Mouse (Mus musculus) forebrain, embryonic 12.5 days (tissue): ENCODE results near the gene Kmt2c. TPM values are rescaled to one million over a fixed set of nuclear protein-coding genes. Genes with fewer than 3 reads are reported as not detected.

ENCODE experiments used
- ATAC-seq: fragments of 200-750 bp; cut with Nextera tagmentation; 2 replicates; pipeline ENCODE4 v1.8.0; 2017; ENCODE audit warnings: moderate TSS enrichment; ENCODE audit not compliant: low FRiP score
- H3K27ac ChIP-seq: fragments of 300-500 bp; sonication (generic); 2 replicates; pipeline ENCODE4 v1.5.1; 2016; ENCODE audit warnings: mild to moderate bottlenecking
- H3K27me3 ChIP-seq: fragments of 300-500 bp; sonication (generic); 2 replicates; pipeline ENCODE4 v1.6.1; 2016; ENCODE audit warnings: mild to moderate bottlenecking
- H3K36me3 ChIP-seq: fragments of 300-500 bp; sonication (generic); replicated peaks from 2 replicates; pipeline ENCODE4 v1.6.1; 2016; ENCODE audit warnings: mild to moderate bottlenecking
- H3K4me1 ChIP-seq: fragments of 300-500 bp; sonication (generic); 2 replicates; pipeline ENCODE4 v1.6.1; 2016
- H3K4me2 ChIP-seq: fragments of 300-500 bp; sonication (generic); 2 replicates; pipeline ENCODE4 v1.6.1; 2016; ENCODE audit warnings: mild to moderate bottlenecking, moderate library complexity
- H3K4me3 ChIP-seq: fragments of 300-500 bp; sonication (generic); replicated peaks from 2 replicates; pipeline ENCODE4 v1.5.1; 2016; ENCODE audit warnings: mild to moderate bottlenecking
- H3K9ac ChIP-seq: fragments of 300-500 bp; sonication (generic); 2 replicates; pipeline ENCODE4 v1.6.1; 2016; ENCODE audit warnings: mild to moderate bottlenecking
- H3K9me3 ChIP-seq: fragments of 300-500 bp; sonication (generic); 2 replicates; pipeline ENCODE4 v1.6.1; 2016
- whole genome bisulfite sequencing: fragments of 180-500 bp; shearing (Covaris S2); methylation state at CpG from one replicate; pipeline ENCODE4 v1.1.7; 2016; 5-methylcytosine and 5-hydroxymethylcytosine counted together
- polyA plus RNA-seq: library from polyadenylated mRNA; unstranded; fragments of >200 nt; fragmentation: Nextera tagmentation; extraction: Ambion mirVana; gene quantifications from 2 replicates; pipeline ENCODE4 v1.2.1, GENCODE M21; 2016

The Kmt2c gene
- polyA plus RNA-seq, 1 experiment from 2014 or later: 29.6 TPM

- no peak overlapping the region for H3K4me2 ChIP-seq
- no peaks in the 10 kb centered on the region for H3K4me1 ChIP-seq
- 86% methylated on average over 1 of the region's 1 CpGs for WGBS
- no peak overlapping the region for H3K9ac ChIP-seq
- no peaks in the 10 kb centered on the region for H3K9me3 ChIP-seq
- no peak for ATAC-seq
- no peaks in the 10 kb centered on the region for H3K27me3 ChIP-seq
- no peak overlapping the region for H3K4me3 ChIP-seq
- no peak overlapping the region for H3K27ac ChIP-seq
- H3K36me3 ChIP-seq: no peaks in the 10 kb centered on the region
Observed at GRCm38 (mm10) chr5:25437508-25437907, 61.1 kb downstream of the Kmt2c start.

GRCm38 (mm10) chr5:25436081-25436480 is 62.5 kb downstream of the Kmt2c start:
- H3K9me3 ChIP-seq: no peaks in the 10 kb centered on the region
- no peak for ATAC-seq
- H3K4me3 ChIP-seq: no peak overlapping the region
- WGBS: 27% methylated on average over 3 of the region's 3 CpGs
- H3K4me2 ChIP-seq: no peak overlapping the region
- H3K36me3 ChIP-seq: no peaks in the 10 kb centered on the region
- no peaks in the 10 kb centered on the region for H3K4me1 ChIP-seq
- H3K9ac ChIP-seq: no peak overlapping the region
- H3K27me3 ChIP-seq: no peaks in the 10 kb centered on the region
- no peak overlapping the region for H3K27ac ChIP-seq

GRCm38 (mm10) chr5:25422576-25422975 is 76.0 kb downstream of the Kmt2c start:
- no peaks in the 10 kb centered on the region for H3K27me3 ChIP-seq
- no peak overlapping the region for H3K27ac ChIP-seq
- H3K9ac ChIP-seq: no peak overlapping the region
- no peak for ATAC-seq
- H3K36me3 ChIP-seq: no peaks in the 10 kb centered on the region
- no peaks in the 10 kb centered on the region for H3K9me3 ChIP-seq
- no peak overlapping the region for H3K4me3 ChIP-seq
- 76% methylated on average over 1 of the region's 1 CpGs for WGBS
- peaks cover 4% of the 10 kb centered on the region; the same call in 1 of the 2 replicates for H3K4me1 ChIP-seq
- H3K4me2 ChIP-seq: no peak overlapping the region

GRCm38 (mm10) chr5:25420601-25421000 is 78.0 kb downstream of the Kmt2c start:
- H3K4me1 ChIP-seq: no peaks in the 10 kb centered on the region
- no peak for ATAC-seq
- H3K9ac ChIP-seq: no peak overlapping the region
- H3K36me3 ChIP-seq: no peaks in the 10 kb centered on the region
- 42% methylated on average over 3 of the region's 3 CpGs for WGBS
- no peaks in the 10 kb centered on the region for H3K9me3 ChIP-seq
- H3K27me3 ChIP-seq: no peaks in the 10 kb centered on the region
- H3K4me2 ChIP-seq: no peak overlapping the region
- H3K4me3 ChIP-seq: no peak overlapping the region
- no peak overlapping the region for H3K27ac ChIP-seq

- no peak for ATAC-seq
- H3K4me3 ChIP-seq: no peak overlapping the region
- H3K4me2 ChIP-seq: no peak overlapping the region
- H3K9me3 ChIP-seq: no peaks in the 10 kb centered on the region
- H3K27ac ChIP-seq: no peak overlapping the region
- H3K4me1 ChIP-seq: no peaks in the 10 kb centered on the region
- H3K9ac ChIP-seq: no peak overlapping the region
- H3K36me3 ChIP-seq: no peaks in the 10 kb centered on the region
- no peaks in the 10 kb centered on the region for H3K27me3 ChIP-seq
Observed at GRCm38 (mm10) chr5:25415382-25415781, 83.2 kb downstream of the Kmt2c start.

DNA sequence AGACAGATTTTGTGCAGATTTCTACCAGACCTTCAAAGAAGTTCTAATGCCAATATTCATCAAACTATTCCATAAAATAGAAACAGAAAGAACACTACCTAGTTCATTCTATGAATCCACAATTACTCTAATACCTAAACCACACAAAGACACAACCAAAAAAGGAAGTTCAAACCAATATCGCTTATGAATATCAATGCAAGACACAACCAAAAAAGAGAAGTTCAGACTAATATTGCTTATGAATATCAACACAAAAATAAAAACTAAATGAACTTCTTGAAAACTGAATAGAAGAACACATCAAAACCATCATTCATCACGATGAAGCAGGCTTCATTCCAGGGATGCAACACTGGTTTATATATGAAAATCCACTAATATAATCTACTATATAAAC is 101.9 kb downstream of the Kmt2c start:
- Histone ChIP-seq H3K4me3 (no peak overlapping the region), H3K27me3 (no peaks in the 10 kb centered on the region), H3K9me3 (no peaks in the 10 kb centered on the region), H3K4me2 (no peak overlapping the region), H3K4me1 (no peaks in the 10 kb centered on the region), H3K27ac (no peak overlapping the region), H3K36me3 (peaks cover 22% of the 10 kb centered on the region), H3K9ac (no peak overlapping the region)
- WGBS: 93% methylated on average over 2 of the region's 2 CpGs
- no peak for ATAC-seq

GRCm38 (mm10) chr5:25392655-25393054 is 105.9 kb downstream of the Kmt2c start:
- no peaks in the 10 kb centered on the region for H3K9me3 ChIP-seq

GRCm38 (mm10) chr5:25383581-25383980 is 115.0 kb downstream of the Kmt2c start:
- ATAC-seq: no peak
- no peak overlapping the region for H3K4me3 ChIP-seq
- no peak overlapping the region for H3K4me2 ChIP-seq
- 86% methylated on average over 11 of the region's 11 CpGs for WGBS
- H3K27me3 ChIP-seq: no peaks in the 10 kb centered on the region
- peaks cover 10% of the 10 kb centered on the region for H3K36me3 ChIP-seq
- no peaks in the 10 kb centered on the region for H3K9me3 ChIP-seq
- H3K9ac ChIP-seq: no peak overlapping the region
- no peak overlapping the region for H3K27ac ChIP-seq
- H3K4me1 ChIP-seq: 0 out of 2 replicates have a peak, but pooled peaks cover 4% of the 10 kb centered on the region

More at GRCm38 (mm10) chr5:25392655-25393054, 105.9 kb downstream of the Kmt2c start:
- H3K27ac ChIP-seq: no peak overlapping the region
- WGBS: 86% methylated on average over 2 of the region's 2 CpGs
- no peak overlapping the region for H3K4me3 ChIP-seq
- H3K36me3 ChIP-seq: peaks cover 6% of the 10 kb centered on the region
- no peak overlapping the region for H3K4me2 ChIP-seq
- H3K4me1 ChIP-seq: no peaks in the 10 kb centered on the region
- no peaks in the 10 kb centered on the region for H3K27me3 ChIP-seq
- ATAC-seq: no peak
- H3K9ac ChIP-seq: no peak overlapping the region

DNA sequence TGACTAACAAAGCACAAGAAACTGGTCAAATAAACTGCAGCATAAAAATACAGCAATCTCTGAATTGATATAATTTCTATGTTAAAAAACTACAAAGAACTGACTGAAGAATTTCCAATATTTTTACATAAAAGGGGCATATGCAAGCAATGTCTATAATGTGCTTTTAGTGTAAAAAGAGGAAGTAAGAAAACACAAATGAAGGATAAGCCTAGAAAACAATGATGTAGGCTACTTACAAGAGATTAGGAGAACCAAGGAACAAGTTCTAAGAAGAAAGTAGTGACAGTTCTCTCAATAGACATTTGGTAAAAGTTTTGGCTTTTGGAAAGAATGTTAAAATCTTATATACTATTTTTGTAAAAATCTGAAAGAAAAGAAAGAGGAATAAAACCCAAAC is 119.4 kb downstream of the Kmt2c start:
- no peak overlapping the region for H3K9ac ChIP-seq
- no peak overlapping the region for H3K4me2 ChIP-seq
- H3K9me3 ChIP-seq: no peaks in the 10 kb centered on the region
- no peaks in the 10 kb centered on the region for H3K27me3 ChIP-seq
- H3K4me3 ChIP-seq: no peak overlapping the region
- H3K36me3 ChIP-seq: peaks cover 3% of the 10 kb centered on the region; the same call in 1 of the 2 replicates
- H3K27ac ChIP-seq: no peak overlapping the region
- H3K4me1 ChIP-seq: 0 out of 2 replicates have a peak, but pooled peaks cover 6% of the 10 kb centered on the region
- ATAC-seq: no peak

- Histone ChIP-seq H3K9ac (no peak overlapping the region), H3K27ac (no peak overlapping the region), H3K4me1 (no peaks in the 10 kb centered on the region), H3K4me3 (no peak overlapping the region), H3K4me2 (no peak overlapping the region), H3K9me3 (no peaks in the 10 kb centered on the region), H3K36me3 (peaks cover 6% of the 10 kb centered on the region), H3K27me3 (no peaks in the 10 kb centered on the region)
- 94% methylated on average over 2 of the region's 2 CpGs for WGBS
- no peak for ATAC-seq
Observed at GRCm38 (mm10) chr5:25368420-25368819, 130.2 kb downstream of the Kmt2c start.

DNA sequence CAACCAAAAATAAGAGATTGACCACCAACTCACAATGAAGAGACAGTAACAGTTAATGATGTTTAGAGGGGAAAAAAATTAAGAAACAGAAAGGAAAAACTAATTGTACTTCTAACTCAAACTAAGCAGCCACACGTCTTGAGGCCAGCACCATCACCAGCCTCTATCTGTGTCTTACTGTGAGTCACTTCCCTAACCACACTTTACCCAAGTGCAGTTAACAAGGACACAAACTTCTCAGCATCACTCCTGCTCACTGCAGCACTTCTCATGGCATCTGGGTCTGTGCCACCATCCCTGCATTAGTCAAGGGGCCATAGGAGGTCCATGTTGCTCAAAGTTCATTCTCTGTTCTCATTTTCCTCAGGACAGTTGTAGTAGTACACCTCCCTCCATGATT is 131.5 kb downstream of the Kmt2c start:
- Histone ChIP-seq H3K27ac (no peak overlapping the region), H3K4me2 (no peak overlapping the region), H3K9ac (no peak overlapping the region), H3K4me1 (no peaks in the 10 kb centered on the region), H3K27me3 (no peaks in the 10 kb centered on the region), H3K4me3 (no peak overlapping the region), H3K36me3 (peaks cover 3% of the 10 kb centered on the region; the same call in 1 of the 2 replicates), H3K9me3 (no peaks in the 10 kb centered on the region)
- no peak for ATAC-seq
- WGBS: 88% methylated on average over 1 of the region's 1 CpGs

GRCm38 (mm10) chr5:25353509-25353908 is 145.1 kb downstream of the Kmt2c start:
- no peak overlapping the region for H3K4me2 ChIP-seq
- no peaks in the 10 kb centered on the region for H3K4me1 ChIP-seq
- H3K9ac ChIP-seq: no peak overlapping the region
- H3K27ac ChIP-seq: no peak overlapping the region
- WGBS: 88% methylated on average over 2 of the region's 2 CpGs
- no peak for ATAC-seq
- no peaks in the 10 kb centered on the region for H3K27me3 ChIP-seq
- no peak overlapping the region for H3K4me3 ChIP-seq
- H3K36me3 ChIP-seq: peaks cover 22% of the 10 kb centered on the region
- H3K9me3 ChIP-seq: no peaks in the 10 kb centered on the region

GRCm38 (mm10) chr5:25331322-25331721 is 167.3 kb downstream of the Kmt2c start:
- no peak overlapping the region for H3K4me3 ChIP-seq
- H3K4me1 ChIP-seq: no peaks in the 10 kb centered on the region
- peaks cover 18% of the 10 kb centered on the region for H3K36me3 ChIP-seq
- no peak overlapping the region for H3K4me2 ChIP-seq
- WGBS: 96% methylated on average over 2 of the region's 2 CpGs
- H3K27me3 ChIP-seq: no peaks in the 10 kb centered on the region
- no peaks in the 10 kb centered on the region for H3K9me3 ChIP-seq
- ATAC-seq: no peak
- H3K9ac ChIP-seq: no peak overlapping the region
- no peak overlapping the region for H3K27ac ChIP-seq
